Mouse (Mus musculus) myocyte (in vitro differentiated cells): ENCODE measurements around the gene Camta1.

Source experiments
- CEBPB ChIP-seq: IDR thresholded peaks from 2 replicates; pipeline ENCODE4 v1.6.1; 2011; ENCODE audit warnings: mild to moderate bottlenecking, moderate library complexity; ENCODE audit not compliant: poor library complexity, insufficient read depth, severe bottlenecking
- MAX ChIP-seq: IDR thresholded peaks from one replicate; pipeline ENCODE4 v1.6.1; 2011; ENCODE audit warnings: low read depth, mild to moderate bottlenecking, control low read depth
- MYOD1 ChIP-seq, 3 experiments: IDR thresholded peaks; one replicate each; pipeline ENCODE4 v1.6.1; 2011; ENCODE audit warnings: control low read depth in 2 of 3, low read depth in 2 of 3, mild to moderate bottlenecking in 2 of 3, moderate library complexity in 1 of 3; ENCODE audit not compliant: insufficient read length in 2 of 3, control insufficient read depth in 1 of 3
- MYOG ChIP-seq, 3 experiments: IDR thresholded peaks; one replicate each; pipeline ENCODE4 v1.6.1; 2011; ENCODE audit warnings: control low read depth in 2 of 3, low read depth in 2 of 3, mild to moderate bottlenecking in 2 of 3; ENCODE audit not compliant: insufficient read length in 2 of 3, control insufficient read depth in 1 of 3, insufficient read depth in 1 of 3
- POLR2A ChIP-seq: IDR thresholded peaks from one replicate; pipeline ENCODE4 v1.6.1; 2011; ENCODE audit warnings: low read depth, mild to moderate bottlenecking, control low read depth, moderate library complexity; ENCODE audit not compliant: insufficient read length
- POLR2AphosphoS2 ChIP-seq: IDR thresholded peaks from one replicate; pipeline ENCODE4 v1.6.1; 2011; ENCODE audit warnings: low read depth, control low read depth; ENCODE audit not compliant: insufficient read length
- REST ChIP-seq: IDR thresholded peaks from one replicate; pipeline ENCODE4 v1.6.1; 2011; ENCODE audit warnings: mild to moderate bottlenecking, control low read depth, moderate library complexity; ENCODE audit not compliant: insufficient read depth, insufficient read length
- TCF12 ChIP-seq: IDR thresholded peaks from one replicate; pipeline ENCODE4 v1.6.1; 2011; ENCODE audit warnings: mild to moderate bottlenecking, control low read depth; ENCODE audit not compliant: poor library complexity, insufficient read depth, severe bottlenecking
- TCF3 ChIP-seq: IDR thresholded peaks from one replicate; pipeline ENCODE4 v1.6.1; 2011; ENCODE audit warnings: low read depth, control low read depth; ENCODE audit not compliant: insufficient read length
- USF1 ChIP-seq: IDR thresholded peaks from one replicate; pipeline ENCODE4 v1.6.1; 2011; ENCODE audit warnings: low read depth, mild to moderate bottlenecking, control low read depth, moderate library complexity

DNA sequence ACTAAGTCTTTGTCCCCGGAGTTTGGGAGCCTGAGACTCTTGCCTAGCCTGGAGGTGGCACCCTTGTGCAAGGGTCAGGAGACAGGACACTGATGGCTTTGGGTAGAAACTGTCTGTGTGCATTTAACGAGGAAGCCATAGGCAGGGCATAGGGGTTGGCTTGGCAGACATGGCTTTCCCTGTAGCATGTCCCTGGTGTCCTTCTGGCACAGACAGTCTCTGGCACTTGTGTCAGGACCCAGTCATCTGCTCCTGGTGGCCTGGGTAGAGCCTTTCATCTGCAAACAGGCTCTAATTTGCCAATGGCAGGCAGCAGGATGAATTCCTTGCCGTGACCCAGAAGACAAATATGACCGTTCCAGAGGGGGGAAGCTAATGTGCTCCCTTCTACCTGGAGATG is 700.7 kb downstream of the Camta1 start:
- no peak for TF ChIP-seq MAX
- TF ChIP-seq POLR2AphosphoS2: no peak
- TF ChIP-seq POLR2A: no peak
- no peak for TF ChIP-seq USF1
- no peak for TF ChIP-seq MYOG (IDR thresholded peaks at IDR 0.05; ENCODE audit: control insufficient read depth in 1 of 3, insufficient read depth in 1 of 3, insufficient read length in 2 of 3, low read depth in 2 of 3)
- TF ChIP-seq CEBPB: no peak
- TF ChIP-seq TCF12: no peak
- no peak for TF ChIP-seq MYOD1 (IDR thresholded peaks at IDR 0.05; ENCODE audit: control insufficient read depth in 1 of 3, insufficient read length in 2 of 3, low read depth in 2 of 3)
- no peak for TF ChIP-seq TCF3
- no peak for TF ChIP-seq REST
